Mouse (Mus musculus) 3T3-L1 (cell line): Measurements from ENCODE around the gene Erc2.

Experiments used
- DNase-seq: peaks from one replicate; pipeline ENCODE4 v3.0.0-alpha.2; 2015; ENCODE audit warnings: low read depth, low spot score

The Erc2 gene

DNA sequence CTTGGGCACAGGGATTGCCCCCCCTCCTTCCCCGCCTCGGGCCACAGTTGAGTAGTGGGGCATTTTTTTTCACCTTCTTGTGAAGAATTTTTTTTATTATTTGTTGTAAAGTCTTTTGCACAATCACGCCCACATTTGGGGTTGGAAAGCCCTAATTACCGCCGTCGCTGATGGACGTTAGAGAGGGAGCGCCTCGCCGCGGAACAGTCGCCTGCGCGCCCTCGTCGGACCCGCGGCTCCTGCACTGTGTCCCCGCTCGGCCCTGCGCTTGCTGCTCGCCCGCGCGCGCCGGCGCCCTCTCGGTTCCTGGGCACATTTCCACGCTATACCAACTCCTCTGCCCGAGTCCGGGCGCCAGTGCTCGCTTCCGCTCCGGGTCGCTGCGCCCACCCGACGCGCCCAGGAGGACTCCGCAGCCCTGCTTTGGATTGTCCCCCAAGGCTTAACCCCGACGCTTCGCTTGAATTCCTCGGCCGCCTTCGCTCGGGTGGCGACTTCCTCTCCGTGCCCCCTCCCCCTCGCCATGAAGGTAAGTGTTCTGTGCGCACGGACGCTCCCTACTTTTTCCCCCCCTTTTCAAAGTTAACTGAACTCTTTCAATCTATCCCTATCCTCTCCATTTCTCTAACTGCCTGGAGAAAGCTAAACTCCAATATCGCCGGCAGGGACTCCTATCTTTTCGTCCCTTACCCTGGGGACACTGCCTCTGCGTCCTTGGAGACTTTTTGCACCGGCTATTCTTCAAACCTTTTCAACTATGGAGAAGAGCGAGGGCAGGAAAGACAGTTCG is 883.6 kb downstream of the Erc2 start:
- no peak for DNase-seq

- peak; percentile 54 for DNase-seq
Measured at GRCm38 (mm10) chr14:28506376-28506831, 884.2 kb downstream of the Erc2 start.

GRCm38 (mm10) chr14:28507011-28507410 is 884.8 kb downstream of the Erc2 start:
- DNase-seq = no peak

- DNase-seq = peak; percentile 74
Measured at GRCm38 (mm10) chr14:28507471-28507870, 885.2 kb downstream of the Erc2 start.

DNA sequence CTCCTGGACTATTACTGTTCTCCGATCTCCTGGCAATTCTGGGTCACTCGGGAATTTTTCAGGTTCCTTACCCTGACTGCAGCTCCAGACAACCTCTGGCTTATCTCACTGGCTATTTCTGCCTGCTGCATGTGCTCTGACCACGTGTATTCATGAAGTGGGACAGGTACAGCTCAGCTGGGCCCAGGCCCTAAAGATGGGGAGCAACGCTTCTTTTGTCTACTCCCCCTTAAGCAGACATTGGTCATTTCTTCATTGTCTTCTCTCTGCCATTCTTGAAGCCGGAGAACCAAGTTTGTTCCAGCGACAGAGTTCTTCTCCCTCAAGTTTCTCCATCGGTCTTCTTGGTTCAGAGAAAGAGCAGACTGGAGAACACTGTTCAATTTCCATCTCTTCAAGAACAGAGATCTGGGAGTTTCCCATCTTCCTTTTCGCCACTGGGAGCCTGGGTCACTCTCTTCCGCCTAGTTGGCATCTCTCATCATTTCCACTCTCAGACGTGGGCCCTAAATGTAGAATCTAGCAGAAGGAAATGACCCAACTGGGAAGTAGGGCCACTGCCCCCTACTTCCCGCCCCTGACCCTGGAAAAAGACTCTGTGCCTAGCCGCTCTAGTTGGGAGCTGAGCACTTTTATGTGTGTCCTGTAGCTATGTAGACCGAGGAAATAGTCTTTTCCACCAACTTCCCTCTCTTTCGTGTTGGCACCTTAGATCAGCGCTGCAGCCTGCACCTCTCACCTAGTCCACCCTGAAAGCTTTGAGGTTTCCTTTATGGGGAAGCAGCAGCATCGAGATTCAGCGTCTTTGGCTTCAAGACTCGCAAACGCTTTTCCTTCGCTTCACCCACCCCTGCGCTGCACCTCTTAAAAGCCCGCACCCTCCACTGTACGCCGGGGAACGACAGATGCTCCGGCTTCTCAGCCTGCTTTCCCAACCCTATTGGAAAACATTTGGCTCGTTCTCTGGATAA is 886.3 kb downstream of the Erc2 start:
- DNase-seq = no peak

DNA sequence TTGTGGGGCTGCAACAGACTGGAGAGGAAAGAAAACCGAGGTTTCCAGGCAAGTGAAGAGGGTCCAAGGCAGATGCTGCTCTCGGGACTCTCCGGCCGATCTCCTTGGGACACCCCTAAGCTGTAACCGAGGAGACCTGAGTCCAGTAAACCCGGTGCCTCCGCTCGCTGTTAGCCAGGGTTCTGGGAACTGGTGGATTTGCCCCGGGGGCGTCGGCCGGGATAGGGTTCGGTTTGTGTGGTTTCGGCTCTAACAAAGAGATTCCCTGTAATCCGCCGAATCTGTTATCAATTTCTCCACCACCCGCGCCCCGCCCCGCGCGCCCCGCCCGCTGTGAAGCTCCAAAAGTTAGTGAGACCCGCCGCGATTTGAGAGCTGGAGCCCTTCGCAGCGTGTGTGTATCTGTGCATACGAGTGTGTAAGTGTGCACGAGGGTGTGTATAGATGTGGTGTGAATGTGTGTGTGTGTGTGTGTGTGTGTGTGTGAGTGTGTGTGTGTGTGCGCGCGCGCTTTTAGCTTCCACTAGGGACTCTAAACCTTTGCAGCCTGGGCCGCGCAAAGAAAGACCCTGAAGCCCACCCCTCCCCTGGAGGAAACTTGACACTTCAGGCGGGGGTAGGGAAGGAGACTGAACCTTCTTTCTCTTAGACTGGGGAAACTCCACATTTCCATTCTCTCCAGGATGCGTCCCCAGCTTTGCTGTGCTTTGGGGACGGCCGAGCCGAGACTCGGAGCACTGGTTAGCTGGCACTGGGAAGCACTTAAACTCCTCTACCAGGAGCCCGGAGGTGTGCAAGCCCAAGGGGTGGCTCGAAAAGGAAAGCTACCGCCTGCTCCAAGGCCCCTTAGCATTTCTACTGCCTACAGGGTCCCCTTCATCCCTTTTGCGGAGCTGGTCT is 887.5 kb downstream of the Erc2 start:
- no peak for DNase-seq

DNA sequence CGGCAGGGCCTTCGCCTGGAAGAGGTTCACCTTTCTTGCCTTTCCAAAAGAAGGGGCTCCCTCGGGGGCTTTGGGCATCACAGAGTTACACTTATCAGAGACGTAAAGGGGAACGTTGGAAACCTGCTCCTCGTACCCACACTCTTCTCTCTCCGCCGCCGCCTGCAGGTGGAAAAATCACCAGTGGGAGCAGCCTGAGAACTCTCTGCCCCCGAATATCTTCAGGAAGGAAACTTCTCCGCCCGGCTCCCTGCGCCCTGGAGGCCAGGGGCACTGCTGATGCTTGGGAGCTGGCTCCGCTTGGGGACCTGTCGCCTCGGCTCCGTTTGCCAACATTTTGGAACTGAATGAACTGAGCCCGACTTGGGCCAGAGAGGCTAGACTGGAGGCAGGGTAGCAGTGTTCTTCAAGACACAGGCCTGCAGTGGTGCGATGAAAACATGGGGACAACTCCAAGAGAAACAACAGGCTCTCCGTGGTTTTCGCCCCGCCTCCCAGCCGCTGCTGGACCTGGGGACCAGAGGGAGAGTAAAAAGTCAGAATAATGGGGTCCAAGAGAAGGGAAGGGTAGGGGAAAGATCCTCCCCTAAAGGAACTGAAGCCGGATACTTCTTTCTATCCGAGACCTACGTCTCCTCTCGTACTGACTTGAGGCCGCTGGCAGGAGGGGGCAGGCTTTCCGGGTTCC is 888.3 kb downstream of the Erc2 start:
- no peak for DNase-seq

GRCm38 (mm10) chr14:28511029-28511651 is 888.9 kb downstream of the Erc2 start:
- peak; percentile 29 for DNase-seq

DNA sequence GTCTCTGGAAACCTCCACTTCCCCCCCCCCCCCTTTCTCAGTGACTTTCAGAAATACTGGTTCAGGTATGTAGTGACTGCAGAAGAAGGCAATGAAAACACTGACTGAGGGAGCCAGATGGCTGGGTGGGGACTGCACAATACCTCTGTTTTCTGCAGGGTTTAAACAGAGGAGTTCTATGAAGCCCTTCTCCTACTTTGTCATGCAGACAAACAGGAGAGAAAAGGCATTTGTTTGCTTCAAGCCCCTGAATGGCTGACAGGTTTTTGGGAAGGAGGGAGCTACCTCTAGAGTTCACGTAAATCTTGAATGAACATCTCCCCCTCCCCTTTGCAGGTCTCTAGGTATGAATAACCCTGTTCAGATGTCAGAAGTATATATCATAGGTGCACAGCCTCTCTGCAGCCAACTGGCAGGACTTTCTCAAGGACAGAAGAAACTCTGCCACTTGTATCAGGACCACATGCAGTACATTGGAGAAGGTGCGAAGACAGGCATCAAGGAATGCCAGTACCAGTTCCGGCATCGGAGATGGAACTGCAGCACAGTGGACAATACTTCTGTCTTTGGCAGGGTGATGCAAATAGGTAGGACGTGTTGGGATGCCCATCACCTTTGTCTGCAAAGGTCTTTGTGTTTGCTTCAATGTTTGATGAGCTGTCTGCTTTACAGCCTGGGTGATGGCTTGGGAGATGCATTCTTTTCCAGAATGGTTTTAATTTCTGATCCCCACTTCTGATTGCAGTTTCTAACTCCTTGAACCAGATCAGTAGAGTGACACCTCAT is 890.8 kb downstream of the Erc2 start:
- no peak for DNase-seq

- DNase-seq = no peak
Measured at GRCm38 (mm10) chr14:28514171-28514570, 891.9 kb downstream of the Erc2 start.

DNA sequence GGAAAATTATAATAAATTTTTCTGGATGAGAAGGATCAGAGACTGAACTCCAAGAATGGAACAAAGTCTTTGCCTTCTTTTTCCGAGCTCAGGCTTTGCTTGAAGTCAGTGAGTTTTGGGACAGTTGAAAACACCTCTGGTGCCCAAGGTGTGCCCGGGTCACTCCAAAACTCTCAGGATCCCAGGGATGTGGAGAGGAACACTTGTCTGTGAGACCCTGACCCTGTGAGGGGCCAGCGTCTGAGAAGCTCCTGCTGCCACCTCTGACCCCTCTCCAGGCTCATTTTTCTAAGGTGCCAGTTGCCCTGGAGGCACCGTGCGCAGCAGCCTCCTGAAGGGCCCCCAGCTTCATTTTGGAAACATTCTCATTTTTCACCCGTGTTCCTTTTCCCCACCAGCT is 893.1 kb downstream of the Erc2 start:
- no peak for DNase-seq

DNA sequence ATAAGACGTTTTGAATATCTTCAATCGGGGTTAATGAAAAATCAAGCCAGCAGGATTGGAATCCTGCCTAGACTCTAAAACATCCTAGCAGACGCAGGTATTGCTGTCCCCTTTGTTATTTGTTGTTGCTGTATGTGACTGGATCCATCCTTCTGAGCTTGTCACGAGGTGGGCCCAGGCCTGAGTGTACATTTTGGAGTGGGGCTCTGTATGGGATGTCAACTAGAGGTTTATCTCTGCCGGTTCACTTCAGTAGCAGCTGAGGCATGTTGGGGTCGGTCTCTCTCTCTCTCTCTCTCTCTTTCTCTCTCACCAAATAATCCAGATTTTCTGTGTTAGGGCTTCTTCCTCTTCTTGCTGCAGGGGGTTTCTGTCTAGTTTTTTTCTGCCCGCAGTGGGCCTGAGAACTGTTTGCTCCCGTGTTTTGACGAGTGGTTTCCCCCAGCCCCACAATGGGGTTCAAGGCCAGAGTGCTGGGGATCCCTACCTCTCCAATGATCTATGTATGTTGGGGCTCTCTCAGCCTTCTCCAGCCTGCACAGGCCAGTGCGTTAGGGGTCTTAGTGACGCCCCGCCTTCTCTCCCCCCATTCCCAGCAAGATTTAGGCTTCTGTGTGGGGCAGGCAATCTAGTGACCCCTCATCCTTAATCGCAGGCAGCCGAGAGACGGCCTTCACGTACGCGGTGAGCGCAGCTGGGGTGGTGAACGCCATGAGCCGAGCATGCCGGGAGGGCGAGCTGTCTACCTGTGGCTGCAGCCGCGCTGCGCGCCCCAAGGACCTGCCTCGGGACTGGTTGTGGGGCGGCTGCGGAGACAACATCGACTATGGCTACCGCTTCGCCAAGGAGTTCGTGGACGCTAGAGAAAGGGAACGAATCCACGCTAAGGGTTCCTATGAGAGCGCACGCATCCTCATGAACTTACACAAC is 895.7 kb downstream of the Erc2 start:
- DNase-seq = no peak

- no peak for DNase-seq
Measured at GRCm38 (mm10) chr14:28521106-28521505, 898.9 kb downstream of the Erc2 start.

GRCm38 (mm10) chr14:28522611-28523010 is 900.4 kb downstream of the Erc2 start:
- DNase-seq = no peak

DNA sequence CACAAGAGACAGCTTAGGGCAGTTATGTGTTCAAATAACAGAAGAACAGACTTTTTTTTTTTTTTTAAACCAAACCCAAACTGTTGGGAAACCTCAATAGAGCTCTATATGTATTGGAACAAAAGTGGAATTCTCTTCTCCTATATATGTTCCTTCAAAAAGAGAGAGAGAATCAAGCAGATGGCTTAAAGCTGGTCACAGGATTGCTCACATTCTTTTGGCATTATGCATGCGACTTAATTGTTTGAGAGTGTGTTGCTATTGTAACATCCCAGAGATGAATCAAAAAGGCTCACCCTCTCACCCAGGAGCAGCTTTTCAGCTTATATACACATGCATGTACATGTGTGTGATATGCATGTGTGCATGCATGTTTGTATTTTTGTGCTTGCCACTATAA is 903.3 kb downstream of the Erc2 start:
- DNase-seq = peak; percentile 56
